ENCODE assay signal across 33 mouse cellular contexts in the genomic region with DNA sequence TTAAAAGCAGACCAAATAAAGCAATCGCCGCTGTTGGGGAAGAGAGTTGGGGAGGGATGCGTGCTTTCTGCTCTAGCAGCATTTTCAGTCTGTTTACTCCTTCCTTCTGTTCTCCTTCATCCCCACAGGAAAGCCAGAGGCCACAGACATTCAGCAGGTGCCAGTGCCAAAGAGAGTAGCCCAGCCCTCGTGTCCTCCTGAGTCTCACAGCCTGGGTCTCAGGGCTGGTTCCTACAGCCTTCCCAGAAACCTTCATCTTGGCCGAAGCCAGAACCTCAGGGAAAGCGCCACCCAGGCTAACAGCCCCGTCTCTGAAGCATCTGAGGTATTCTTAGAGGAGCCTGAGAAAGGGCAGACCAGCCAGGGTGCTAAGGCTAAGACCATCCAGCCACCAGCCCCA. TPM values are rescaled to one million over a fixed set of nuclear protein-coding genes. Genes with fewer than 3 reads are reported as not detected.
DNase-seq lines count a peak whose midpoint lies in the region; ATAC-seq and TF ChIP-seq lines count a peak whose summit lies in the region.
"Had no signal": no experiment of that assay in that cellular context is flagged by ENCODE, and none has a peak within 500 bp of the region (broad histone marks: within the 10 kb centered on the region; RNA-seq: fewer than 3 reads in every experiment).

No protein-coding gene starts in this region.

- H3K4me2 ChIP-seq in liver, embryonic 11.5 days = peak overlapping the region; percentile 83
- H3K4me2 ChIP-seq in liver, embryonic 12.5 days = peak overlapping the region; percentile 84
- H3K4me2 ChIP-seq: embryonic facial prominence, embryonic 13.5 days; hindbrain, embryonic 13.5 days; limb, embryonic 15.5 days; neural tube, embryonic 15.5 days had no signal

- TF ChIP-seq CTCF in cerebellum, adult 2 months (IDR thresholded peaks at IDR 0.05; ENCODE audit: borderline replicate concordance, insufficient read depth, low read depth, low read length) = no peak

- ATAC-seq in liver, embryonic 11.5 days (replicated peaks; ENCODE audit: low FRiP score) = no peak
- no peak for ATAC-seq in liver, embryonic 12.5 days
- ATAC-seq: CD4-positive, CD25-positive, alpha-beta regulatory T cell, adult 4 months; forebrain, embryonic 16.5 days had no signal

- no peaks in the 10 kb centered on the region for H3K9me3 ChIP-seq in heart, embryonic 10.5 days
- H3K9me3 ChIP-seq in liver, embryonic 11.5 days (ENCODE audit: control insufficient read depth, low read length) = no peaks in the 10 kb centered on the region
- H3K9me3 ChIP-seq in liver, embryonic 12.5 days (replicated peaks) = no peaks in the 10 kb centered on the region
- H3K9me3 ChIP-seq: embryonic facial prominence, embryonic 13.5 days; hindbrain, embryonic 13.5 days; limb, embryonic 15.5 days; neural tube, embryonic 15.5 days had no signal

- peaks cover 10% of the 10 kb centered on the region; the same call in 1 of the 2 replicates for H3K27me3 ChIP-seq in heart, embryonic 10.5 days (ENCODE audit: insufficient read depth, poor library complexity, severe bottlenecking)
- no peaks in the 10 kb centered on the region for H3K27me3 ChIP-seq in liver, embryonic 11.5 days (replicated peaks; ENCODE audit: control insufficient read depth, insufficient read depth, low read length)
- H3K27me3 ChIP-seq in liver, embryonic 12.5 days (replicated peaks) = no peaks in the 10 kb centered on the region
- no peaks in the 10 kb centered on the region for H3K27me3 ChIP-seq in cerebellum, adult 2 months (ENCODE audit: control insufficient read depth, insufficient read depth, low read length)
- H3K27me3 ChIP-seq: embryonic facial prominence, embryonic 13.5 days; hindbrain, embryonic 13.5 days; limb, embryonic 15.5 days; neural tube, embryonic 15.5 days had no signal

- peaks cover 43% of the 10 kb centered on the region for H3K4me1 ChIP-seq in heart, embryonic 10.5 days
- peaks cover 83% of the 10 kb centered on the region for H3K4me1 ChIP-seq in liver, embryonic 11.5 days (replicated peaks; ENCODE audit: control insufficient read depth, insufficient read depth, low read length)
- H3K4me1 ChIP-seq in liver, embryonic 12.5 days = peaks cover 98% of the 10 kb centered on the region
- H3K4me1 ChIP-seq in cerebellum, adult 2 months (ENCODE audit: control insufficient read depth, insufficient read depth, low read length) = peaks cover 12% of the 10 kb centered on the region
- H3K4me1 ChIP-seq: hindbrain, embryonic 13.5 days; neural tube, embryonic 15.5 days had no signal

- H3K27ac ChIP-seq in heart, embryonic 10.5 days = peak overlapping the region; percentile 88
- H3K27ac ChIP-seq in liver, embryonic 11.5 days (ENCODE audit: low read depth, low read length) = peak overlapping the region; percentile 99
- peak overlapping the region; percentile 100 for H3K27ac ChIP-seq in liver, embryonic 12.5 days
- no peak overlapping the region for H3K27ac ChIP-seq in cerebellum, adult 2 months (ENCODE audit: insufficient read depth, low read length)
- H3K27ac ChIP-seq: embryonic facial prominence, embryonic 13.5 days; hindbrain, embryonic 13.5 days; kidney, postnatal 0 days; limb, embryonic 15.5 days; neural tube, embryonic 15.5 days had no signal

- peak overlapping the region; percentile 81 for H3K9ac ChIP-seq in liver, embryonic 11.5 days (ENCODE audit: low read depth, low read length)
- H3K9ac ChIP-seq in liver, embryonic 12.5 days = peak overlapping the region; percentile 70
- H3K9ac ChIP-seq: embryonic facial prominence, embryonic 13.5 days; hindbrain, embryonic 13.5 days; limb, embryonic 15.5 days; neural tube, embryonic 15.5 days had no signal

- no peak for DNase-seq in heart, embryonic 10.5 days (ENCODE audit: low spot score)
- no peak for DNase-seq in heart, adult 8-10 months (ENCODE audit: low spot score)
- no peak for DNase-seq in liver, embryonic 11.5 days (ENCODE audit: low spot score)
- no peak for DNase-seq in liver
- DNase-seq in spleen, postnatal 10 days (ENCODE audit: low spot score in 2 of 2) = no peak
- DNase-seq in cerebellum, adult 2 months = no peak
- DNase-seq: adrenal gland, adult 8-10 months; cerebellum, adult 18-20 months; cerebellum, postnatal 25 days; embryo, embryonic 11 days; gastrocnemius, postnatal 14 days; heart, adult 18-20 months; kidney, adult 2 months; lung, postnatal 4 days; right cerebral cortex, adult 18-20 months; right cerebral cortex, postnatal 4 days; thymus, adult 2 months; thymus, postnatal 4 days had no signal

- WGBS in heart, embryonic 10.5 days = 83% methylated on average over 7 of the region's 7 CpGs
- WGBS in liver, embryonic 11.5 days = 80% methylated on average over 7 of the region's 7 CpGs
- WGBS in liver, embryonic 12.5 days (ENCODE audit: insufficient replicate concordance) = 73% methylated on average over 7 of the region's 7 CpGs
- 91% methylated on average over 7 of the region's 7 CpGs for WGBS in cerebellum, adult 2 months

- no peaks in the 10 kb centered on the region for H3K36me3 ChIP-seq in heart, embryonic 10.5 days
- no peaks in the 10 kb centered on the region for H3K36me3 ChIP-seq in liver, embryonic 11.5 days (ENCODE audit: control insufficient read depth, insufficient read depth, low read length)
- H3K36me3 ChIP-seq in liver, embryonic 12.5 days = peaks cover 39% of the 10 kb centered on the region
- H3K36me3 ChIP-seq: embryonic facial prominence, embryonic 13.5 days; hindbrain, embryonic 13.5 days; limb, embryonic 15.5 days; neural tube, embryonic 15.5 days had no signal

- no peak overlapping the region for H3K4me3 ChIP-seq in heart, embryonic 10.5 days
- H3K4me3 ChIP-seq in liver, embryonic 11.5 days (ENCODE audit: low read depth, low read length) = no peak overlapping the region
- H3K4me3 ChIP-seq in liver, embryonic 12.5 days = no peak overlapping the region
- no peak overlapping the region for H3K4me3 ChIP-seq in cerebellum, adult 2 months (replicated peaks; ENCODE audit: insufficient read depth, low read depth, low read length)
- H3K4me3 ChIP-seq: embryonic facial prominence, embryonic 13.5 days; hindbrain, embryonic 13.5 days; left cerebral cortex, adult 2 months; limb, embryonic 15.5 days; neural tube, embryonic 15.5 days had no signal

- TF ChIP-seq POLR2A in cerebellum, adult 2 months (IDR thresholded peaks at IDR 0.05; ENCODE audit: borderline replicate concordance, insufficient read depth, low read length) = no peak

RNA-seq across cellular contexts. Expression of a gene that starts 10.4 kb away (rescaled TPM):
- 0.67 and 1.1 TPM in 2 replicates for polyA plus RNA-seq in heart, embryonic 10.5 days (2016; fragmentation: Nextera tagmentation; extraction: Ambion mirVana)
- total RNA-seq in heart, adult 8-10 months (2022) = under 1 TPM; 0.30 to 0.69 (median 0.36) TPM
- polyA plus RNA-seq in liver, embryonic 11.5 days (2014; fragmentation: Nextera tagmentation; extraction: Ambion mirVana) = 7.1 and 7.9 TPM in 2 replicates
- polyA plus RNA-seq in liver, embryonic 12.5 days (2016; fragmentation: Nextera tagmentation; extraction: Ambion mirVana) = 8.0 and 8.5 TPM in 2 replicates
- polyA plus RNA-seq in cerebellum, adult 2 months (2012; rRNA removed) = 2.9 TPM in 2 replicates

RNA-seq across cellular contexts. Expression of a gene that starts 13.1 kb away (rescaled TPM):
- 5.0 and 7.4 TPM in 2 replicates for polyA plus RNA-seq in heart, embryonic 10.5 days (2016; fragmentation: Nextera tagmentation; extraction: Ambion mirVana)
- 100 to 1,000 TPM in 1 of 4 experiments, 10 to 100 TPM in 3; 79.2 to 109 (median 83.8) TPM for total RNA-seq in heart, adult 8-10 months (2022)
- 4.9 and 6.1 TPM in 2 replicates for polyA plus RNA-seq in liver, embryonic 11.5 days (2014; fragmentation: Nextera tagmentation; extraction: Ambion mirVana)
- 7.1 and 9.0 TPM in 2 replicates for polyA plus RNA-seq in liver, embryonic 12.5 days (2016; fragmentation: Nextera tagmentation; extraction: Ambion mirVana)
- 42.6 and 42.8 TPM in 2 replicates for polyA plus RNA-seq in cerebellum, adult 2 months (2012; rRNA removed)

RNA-seq across cellular contexts. Expression of a gene that starts 25.1 kb away (rescaled TPM):
- polyA plus RNA-seq in heart, embryonic 10.5 days (2016; fragmentation: Nextera tagmentation; extraction: Ambion mirVana) = 8.6 and 10.1 TPM in 2 replicates
- 1 to 10 TPM; 3.1 to 4.5 (median 4.0) TPM for total RNA-seq in heart, adult 8-10 months (2022)
- polyA plus RNA-seq in liver, embryonic 11.5 days (2014; fragmentation: Nextera tagmentation; extraction: Ambion mirVana) = 26.5 and 26.6 TPM in 2 replicates
- 49.3 and 49.7 TPM in 2 replicates for polyA plus RNA-seq in liver, embryonic 12.5 days (2016; fragmentation: Nextera tagmentation; extraction: Ambion mirVana)
- polyA plus RNA-seq in cerebellum, adult 2 months (2012; rRNA removed) = 7.6 and 7.8 TPM in 2 replicates

RNA-seq across cellular contexts. Expression of a gene that starts 26.6 kb away (rescaled TPM):
- polyA plus RNA-seq in heart, embryonic 10.5 days (2016; fragmentation: Nextera tagmentation; extraction: Ambion mirVana) = not detected in 2 replicates
- total RNA-seq in heart, adult 8-10 months (2022) = not detected
- not detected in 2 replicates for polyA plus RNA-seq in liver, embryonic 11.5 days (2014; fragmentation: Nextera tagmentation; extraction: Ambion mirVana)
- polyA plus RNA-seq in liver, embryonic 12.5 days (2016; fragmentation: Nextera tagmentation; extraction: Ambion mirVana) = not detected in 2 replicates
- polyA plus RNA-seq in cerebellum, adult 2 months (2012; rRNA removed) = not detected in 2 replicates
- total RNA-seq: layer of hippocampus, postnatal 10 days; left cerebral cortex, adult 2 months; left cerebral cortex, postnatal 36 days; megakaryocyte-erythroid progenitor cell, adult 5-6 weeks had no signal
- polyA plus RNA-seq: CD4-positive, CD25-positive, alpha-beta regulatory T cell, adult 4 months; embryonic facial prominence, embryonic 13.5 days; heart, postnatal 0 days; kidney, adult 2 months; kidney, postnatal 0 days; large intestine, adult 2 months; limb, embryonic 15.5 days; lung, embryonic 16.5 days; neural tube, embryonic 15.5 days had no signal

RNA-seq across cellular contexts. Expression of a gene that starts 58.5 kb away (rescaled TPM):
- polyA plus RNA-seq in heart, embryonic 10.5 days (2016; fragmentation: Nextera tagmentation; extraction: Ambion mirVana) = 0.18 TPM in 1 of 2 replicates, not detected in the other
- under 1 TPM; 0.14 to 0.38 (median 0.22) TPM for total RNA-seq in heart, adult 8-10 months (2022)
- not detected in 2 replicates for polyA plus RNA-seq in liver, embryonic 11.5 days (2014; fragmentation: Nextera tagmentation; extraction: Ambion mirVana)
- polyA plus RNA-seq in liver, embryonic 12.5 days (2016; fragmentation: Nextera tagmentation; extraction: Ambion mirVana) = not detected in 2 replicates
- 0.07 TPM in 1 of 2 replicates, not detected in the other for polyA plus RNA-seq in cerebellum, adult 2 months (2012; rRNA removed)
- total RNA-seq: gastrocnemius, postnatal 14 days; layer of hippocampus, postnatal 10 days; left cerebral cortex, adult 2 months; left cerebral cortex, postnatal 36 days; megakaryocyte-erythroid progenitor cell, adult 5-6 weeks had no signal
- polyA plus RNA-seq: embryonic facial prominence, embryonic 13.5 days; forebrain, embryonic 16.5 days; hindbrain, embryonic 13.5 days; lung, embryonic 16.5 days; neural tube, embryonic 15.5 days had no signal
